Mouse (Mus musculus): ENCODE measurements around the gene Kantr. TPM values are rescaled to one million over a fixed set of nuclear protein-coding genes. Genes with fewer than 3 reads are reported as not detected.
"Not testable (repeated sequence)": the region's sequence is repeated elsewhere in the genome, so short reads cannot be mapped to it uniquely, and the experiment has no call there.

Gene Kantr
- polyA plus RNA-seq, 1 experiment from 2014 or later, result 12.0 TPM

DNA sequence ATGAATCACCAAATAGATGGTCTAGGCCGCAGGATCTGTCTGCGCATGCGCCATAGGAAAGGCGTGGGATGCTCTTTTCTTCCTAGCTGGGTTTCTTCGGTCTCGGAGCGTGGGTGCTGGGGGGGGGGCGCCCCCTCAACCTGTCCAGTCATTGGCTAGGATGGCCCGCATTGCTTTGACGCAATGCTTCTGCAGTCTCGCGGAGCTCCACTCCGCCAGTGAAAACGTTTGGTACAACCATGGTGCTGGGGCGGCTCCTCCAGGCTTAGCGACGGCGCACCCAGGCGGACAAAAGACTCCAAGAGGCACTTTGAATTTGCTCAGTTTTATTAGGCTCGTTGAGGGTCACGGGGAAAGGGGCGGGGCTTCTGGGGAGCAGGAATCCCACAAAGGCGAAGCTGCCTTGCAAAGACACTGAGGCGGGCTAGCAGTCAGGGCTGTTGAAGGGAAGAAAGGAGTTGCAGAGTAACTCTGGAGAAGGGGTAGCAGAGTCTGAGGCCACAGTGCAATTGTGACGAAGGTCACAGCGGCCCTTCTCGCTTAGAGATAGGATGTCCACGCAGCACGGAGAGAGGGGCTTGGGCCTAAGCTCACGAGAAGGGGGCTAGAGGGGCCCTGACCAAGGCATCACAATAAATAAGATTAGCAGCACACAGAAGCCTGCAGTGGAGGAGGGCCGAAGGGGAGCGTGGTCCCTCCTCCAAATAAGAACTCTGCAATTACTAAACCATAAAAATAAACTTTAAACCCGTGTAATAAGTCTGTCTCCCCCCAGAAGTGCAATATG is 9.4 kb upstream of the Kantr start:
- peaks cover 30% of the 10 kb centered on the region for H3K27me3 ChIP-seq
- peak overlapping the region; percentile 92 for H3K27ac ChIP-seq
- H3K4me2 ChIP-seq, result peak overlapping the region; percentile 52
- H3K9ac ChIP-seq, result peak overlapping the region; percentile 39
- H3K4me1 ChIP-seq, result peaks cover 6% of the 10 kb centered on the region; the same call in 1 of the 2 replicates
- H3K9me3 ChIP-seq, result no peaks in the 10 kb centered on the region
- 0 out of 2 replicates have a peak, but pooled peaks cover 6% of the 10 kb centered on the region for H3K36me3 ChIP-seq
- peak overlapping the region; percentile 22 for H3K4me3 ChIP-seq
- 10% methylated on average over 33 of the region's 33 CpGs for WGBS
- peak; percentile 100 for ATAC-seq (ENCODE audit: borderline replicate concordance, extremely low read depth, low FRiP score, low TSS enrichment)

DNA sequence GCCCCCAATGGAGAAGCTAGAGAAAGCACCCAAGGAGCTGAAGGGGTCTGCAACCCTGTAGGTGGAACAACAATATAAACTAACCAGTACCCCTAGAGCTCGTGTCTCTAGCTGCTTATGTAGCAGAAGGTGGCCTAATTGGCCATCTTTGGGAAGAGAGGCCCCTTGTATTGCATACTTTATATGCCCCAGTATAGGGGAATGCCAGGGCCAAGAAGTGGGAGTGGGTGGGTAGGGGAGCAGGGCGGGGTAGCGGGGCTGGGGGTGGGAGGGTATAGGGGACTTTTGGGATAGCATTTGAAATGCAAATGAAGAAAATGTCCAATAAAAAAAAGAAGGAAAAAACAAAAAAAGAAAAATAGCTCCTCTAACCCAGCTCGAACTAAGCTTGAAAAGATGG is 8.8 kb upstream of the Kantr start:
- Histone ChIP-seq H3K4me3 (peak overlapping the region; percentile 22), H3K27ac (peak overlapping the region; percentile 92; the same call in 1 of the 2 replicates), H3K27me3 (peaks cover 24% of the 10 kb centered on the region), H3K4me2 (peak overlapping the region; percentile 52)
- ATAC-seq (ENCODE audit: borderline replicate concordance, extremely low read depth, low FRiP score, low TSS enrichment), result peak; percentile 29; the same call in 1 of the 2 replicates
- H3K36me3 ChIP-seq, H3K9me3 ChIP-seq, H3K4me1 ChIP-seq, H3K9ac ChIP-seq: not testable (repeated sequence)
- WGBS, result 39% methylated on average over 4 of the region's 4 CpGs

DNA sequence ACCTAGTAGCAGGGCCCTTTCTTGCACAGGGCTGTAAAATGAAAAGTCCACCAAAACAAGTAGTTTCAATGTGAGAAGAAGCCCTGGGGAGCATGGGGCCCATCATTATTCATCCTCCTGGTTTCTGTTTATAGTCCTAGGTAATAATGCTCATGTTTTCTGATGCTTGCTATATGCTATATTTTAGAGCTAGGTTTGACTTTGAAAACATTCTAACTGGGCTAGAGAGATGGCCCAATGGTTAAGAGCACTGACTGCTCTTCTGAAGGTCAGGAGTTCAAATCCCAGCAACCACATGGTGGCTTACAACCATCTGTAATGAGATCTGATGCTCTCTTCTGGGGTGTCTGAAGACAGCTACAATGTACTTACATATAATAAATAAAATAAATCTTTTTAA is 2.1 kb upstream of the Kantr start:
- not testable (repeated sequence) for H3K4me2 ChIP-seq; H3K4me1 ChIP-seq; H3K4me3 ChIP-seq; H3K9me3 ChIP-seq; H3K36me3 ChIP-seq; H3K27ac ChIP-seq; ATAC-seq (ENCODE audit: borderline replicate concordance, extremely low read depth, low FRiP score, low TSS enrichment); H3K9ac ChIP-seq
- H3K27me3 ChIP-seq, result peaks cover 19% of the 10 kb centered on the region

DNA sequence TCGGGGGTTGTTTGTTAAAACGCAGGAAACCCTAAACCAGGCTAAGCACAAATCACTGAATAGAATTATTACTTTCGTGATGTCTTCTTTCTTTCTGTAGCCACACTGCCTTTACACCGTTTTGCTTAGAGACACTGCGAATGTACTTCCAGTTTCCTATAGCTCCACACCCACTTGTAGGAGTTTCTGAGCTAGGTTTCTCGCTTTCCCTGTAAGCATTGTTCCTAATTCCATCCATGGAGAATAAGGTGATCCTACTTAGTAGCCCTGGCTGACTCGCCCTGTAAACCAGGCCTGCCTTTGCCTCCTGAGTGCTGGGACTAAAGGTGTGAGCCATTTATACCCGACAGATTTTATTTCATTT is 376 bp upstream of the Kantr start:
- Histone ChIP-seq H3K27ac (no peak overlapping the region), H3K4me1 (no peaks in the 10 kb centered on the region), H3K9ac (no peak overlapping the region), H3K9me3 (no peaks in the 10 kb centered on the region), H3K27me3 (peaks cover 19% of the 10 kb centered on the region), H3K4me3 (peak overlapping the region; percentile 58), H3K4me2 (peak overlapping the region; percentile 64), H3K36me3 (no peaks in the 10 kb centered on the region)
- 0 out of 2 replicates have a peak, but pooled peaks have one; percentile 9 for ATAC-seq (ENCODE audit: borderline replicate concordance, extremely low read depth, low FRiP score, low TSS enrichment)
- WGBS, result 21% methylated on average over 8 of the region's 8 CpGs

DNA sequence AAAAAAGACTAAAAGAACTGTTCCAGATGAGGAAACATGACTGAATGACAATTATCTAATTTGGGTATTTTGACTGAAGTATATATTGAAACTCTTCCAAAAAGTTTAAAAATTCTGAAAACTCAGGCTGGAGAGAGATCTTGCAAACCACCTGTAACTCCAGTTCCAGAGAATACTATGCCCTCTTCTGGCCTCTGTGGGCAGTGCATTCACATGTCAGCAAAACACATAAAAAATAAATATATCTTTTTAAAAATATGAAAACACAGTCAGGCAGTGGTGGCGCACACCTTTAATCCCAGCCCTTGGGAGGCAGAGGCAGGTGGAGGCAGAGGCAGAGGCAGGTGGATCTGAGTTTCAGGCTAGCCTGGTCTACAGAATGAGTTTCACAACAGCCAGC is 3.7 kb downstream of the Kantr start:
- H3K27me3 ChIP-seq, result peaks cover 9% of the 10 kb centered on the region
- no peaks in the 10 kb centered on the region for H3K9me3 ChIP-seq
- H3K4me2 ChIP-seq, result no peak overlapping the region
- H3K4me3 ChIP-seq, result no peak overlapping the region
- ATAC-seq (ENCODE audit: borderline replicate concordance, extremely low read depth, low FRiP score, low TSS enrichment), result no peak
- WGBS, result 89% methylated on average over 1 of the region's 1 CpGs
- H3K4me1 ChIP-seq, result no peaks in the 10 kb centered on the region
- H3K9ac ChIP-seq, result no peak overlapping the region
- H3K36me3 ChIP-seq, result no peaks in the 10 kb centered on the region
- H3K27ac ChIP-seq, result no peak overlapping the region

DNA sequence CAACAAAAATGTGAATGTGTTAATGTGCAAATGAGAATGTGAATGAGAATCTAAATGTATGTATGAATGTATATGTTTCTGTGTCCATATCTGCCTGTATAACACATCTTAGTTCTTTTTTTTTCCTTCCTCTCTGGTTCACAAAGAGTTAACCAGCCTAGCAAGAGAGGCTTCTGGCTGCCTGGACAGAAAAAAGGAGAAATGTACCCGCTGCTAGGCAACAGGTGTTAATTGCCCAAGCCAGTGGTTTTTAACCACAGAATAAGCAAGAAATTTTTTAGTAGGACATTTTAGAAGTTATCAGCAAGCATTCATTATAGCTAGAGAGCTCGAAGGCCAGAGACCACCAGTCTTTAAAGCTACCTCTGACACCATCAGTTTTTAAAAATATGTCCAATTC is 4.5 kb downstream of the Kantr start:
- H3K4me1 ChIP-seq, result no peaks in the 10 kb centered on the region
- H3K36me3 ChIP-seq, result no peaks in the 10 kb centered on the region
- H3K4me2 ChIP-seq, result no peak overlapping the region
- H3K27ac ChIP-seq, result no peak overlapping the region
- H3K4me3 ChIP-seq, result no peak overlapping the region
- peaks cover 6% of the 10 kb centered on the region for H3K27me3 ChIP-seq
- no peak for ATAC-seq (ENCODE audit: borderline replicate concordance, extremely low read depth, low FRiP score, low TSS enrichment)
- H3K9ac ChIP-seq, result no peak overlapping the region
- H3K9me3 ChIP-seq, result no peaks in the 10 kb centered on the region
- WGBS, result 38% methylated on average over 2 of the region's 2 CpGs

DNA sequence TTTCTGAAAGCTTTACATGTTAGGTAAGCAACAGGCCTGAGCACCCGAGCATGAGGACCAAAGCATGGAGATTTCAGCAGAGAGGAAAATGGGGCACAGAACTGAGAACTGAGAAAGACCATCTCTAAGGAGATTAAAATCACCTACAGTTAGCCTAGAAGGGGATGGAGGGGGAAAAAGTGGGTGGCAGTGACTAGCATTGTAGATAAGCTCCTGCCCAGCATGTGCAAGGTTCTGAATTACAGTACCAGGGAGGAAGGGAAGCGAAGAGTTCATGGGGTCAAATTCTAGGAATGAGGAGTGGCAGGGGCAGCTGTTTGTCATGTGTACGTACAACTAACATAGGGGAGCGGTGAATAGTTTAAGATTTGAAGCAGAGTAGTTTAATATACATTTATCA is 6.8 kb downstream of the Kantr start:
- 70% methylated on average over 4 of the region's 4 CpGs for whole genome bisulfite sequencing
- Histone ChIP-seq H3K9ac (no peak overlapping the region), H3K4me3 (no peak overlapping the region), H3K36me3 (no peaks in the 10 kb centered on the region), H3K27me3 (no peaks in the 10 kb centered on the region; the same call in 1 of the 2 replicates), H3K4me2 (no peak overlapping the region), H3K27ac (no peak overlapping the region), H3K4me1 (no peaks in the 10 kb centered on the region), H3K9me3 (no peaks in the 10 kb centered on the region)
- ATAC-seq (ENCODE audit: borderline replicate concordance, extremely low read depth, low FRiP score, low TSS enrichment), result no peak

DNA sequence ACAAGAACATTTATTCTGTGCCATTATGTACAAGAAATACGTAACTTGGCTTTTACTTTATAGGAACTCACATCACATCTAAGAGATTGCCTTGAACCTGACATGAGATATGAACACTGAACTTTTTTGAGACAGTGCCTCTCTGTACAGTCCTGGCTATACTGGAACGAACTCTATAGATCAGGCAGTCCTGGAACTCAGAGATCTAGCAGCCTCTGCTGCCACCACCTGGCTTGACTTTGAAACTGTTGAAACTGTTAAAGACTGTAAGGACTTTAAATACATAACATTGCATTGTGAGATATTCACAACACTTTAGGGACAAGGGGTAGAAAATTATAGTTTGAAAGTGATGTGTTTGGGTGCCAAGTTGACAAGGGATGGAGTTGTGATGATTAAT is 19.4 kb downstream of the Kantr start:
- no peaks in the 10 kb centered on the region for H3K36me3 ChIP-seq
- no peak overlapping the region for H3K4me3 ChIP-seq
- H3K4me2 ChIP-seq, result no peak overlapping the region
- WGBS, result 61% methylated on average over 2 of the region's 2 CpGs
- no peaks in the 10 kb centered on the region for H3K4me1 ChIP-seq
- no peak overlapping the region for H3K27ac ChIP-seq
- no peak overlapping the region for H3K9ac ChIP-seq
- H3K27me3 ChIP-seq, result peaks cover 12% of the 10 kb centered on the region; the same call in 1 of the 2 replicates
- no peaks in the 10 kb centered on the region for H3K9me3 ChIP-seq
- ATAC-seq (ENCODE audit: borderline replicate concordance, extremely low read depth, low FRiP score, low TSS enrichment), result no peak

DNA sequence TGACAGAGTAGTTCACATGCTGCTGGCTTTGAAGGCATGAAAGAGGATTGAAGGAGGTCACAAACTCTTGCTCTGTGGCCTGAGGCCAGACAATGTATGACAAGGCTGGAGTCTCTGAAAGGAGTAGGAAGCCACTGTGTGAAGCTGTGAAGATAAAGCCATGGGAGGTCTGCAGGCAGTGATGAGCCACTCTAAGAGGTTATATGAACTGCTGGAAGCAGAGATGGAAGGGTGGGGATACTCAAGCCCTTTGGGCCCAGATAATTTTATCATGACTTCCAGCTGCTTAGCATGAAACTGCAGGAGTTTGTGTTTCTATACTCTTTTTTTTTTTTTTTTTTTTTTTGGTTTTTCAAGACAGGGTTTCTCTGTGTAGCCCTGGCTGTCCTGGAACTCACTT is 19.9 kb downstream of the Kantr start:
- no peak overlapping the region for H3K27ac ChIP-seq
- H3K4me2 ChIP-seq, result no peak overlapping the region
- no peaks in the 10 kb centered on the region for H3K4me1 ChIP-seq
- no peak for ATAC-seq (ENCODE audit: borderline replicate concordance, extremely low read depth, low FRiP score, low TSS enrichment)
- peaks cover 12% of the 10 kb centered on the region; the same call in 1 of the 2 replicates for H3K27me3 ChIP-seq
- no peak overlapping the region for H3K4me3 ChIP-seq
- no peak overlapping the region for H3K9ac ChIP-seq
- H3K36me3 ChIP-seq, result no peaks in the 10 kb centered on the region
- no peaks in the 10 kb centered on the region for H3K9me3 ChIP-seq

DNA sequence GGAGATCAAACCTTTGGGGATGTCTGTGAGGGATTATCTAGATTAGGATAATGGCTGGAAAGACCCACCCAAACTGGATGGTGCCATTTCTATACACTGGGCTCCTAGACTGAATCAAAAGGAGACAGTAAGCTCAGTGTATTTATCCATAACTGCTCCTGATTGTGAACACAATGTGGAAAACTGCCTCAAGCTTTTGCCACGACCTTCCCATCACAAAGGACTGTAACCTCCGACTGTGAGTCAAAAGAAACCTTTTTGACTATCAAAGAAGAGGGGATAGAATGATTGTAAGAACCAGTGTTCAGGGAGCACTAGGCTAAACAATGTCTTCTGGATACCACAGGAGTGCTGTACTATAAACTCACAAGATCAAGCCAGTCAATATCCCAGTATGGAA is 21.1 kb downstream of the Kantr start:
- no peak overlapping the region for H3K4me3 ChIP-seq
- H3K9ac ChIP-seq, result no peak overlapping the region
- no peaks in the 10 kb centered on the region for H3K4me1 ChIP-seq
- no peak for ATAC-seq (ENCODE audit: borderline replicate concordance, extremely low read depth, low FRiP score, low TSS enrichment)
- H3K27ac ChIP-seq, result no peak overlapping the region
- H3K36me3 ChIP-seq, result no peaks in the 10 kb centered on the region
- peaks cover 12% of the 10 kb centered on the region; the same call in 1 of the 2 replicates for H3K27me3 ChIP-seq
- WGBS, result 80% methylated on average over 2 of the region's 2 CpGs
- H3K4me2 ChIP-seq, result no peak overlapping the region
- no peaks in the 10 kb centered on the region for H3K9me3 ChIP-seq

DNA sequence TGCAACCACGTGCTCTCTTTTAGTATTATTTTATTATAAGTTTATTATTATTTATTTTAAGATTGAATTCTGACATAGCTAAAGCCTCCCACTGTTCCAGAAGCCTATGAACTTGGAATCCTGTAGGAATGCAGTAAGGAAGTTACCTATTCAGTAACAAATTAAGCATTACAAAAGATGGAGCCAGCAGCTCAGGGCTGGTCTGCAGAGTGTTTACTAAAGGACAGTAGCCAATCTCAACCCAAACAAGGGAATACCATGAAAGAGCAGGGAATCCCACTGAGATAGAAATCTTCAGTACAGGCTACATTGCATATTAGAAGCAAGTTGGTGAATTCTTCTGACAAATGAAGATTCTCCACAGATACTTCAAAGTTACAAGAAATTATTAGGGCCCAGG is 40.3 kb downstream of the Kantr start:
- ATAC-seq (ENCODE audit: borderline replicate concordance, extremely low read depth, low FRiP score, low TSS enrichment); H3K4me2 ChIP-seq; H3K9ac ChIP-seq; H3K4me1 ChIP-seq; H3K27ac ChIP-seq; H3K27me3 ChIP-seq; H3K4me3 ChIP-seq; H3K9me3 ChIP-seq; H3K36me3 ChIP-seq: not testable (repeated sequence)
- WGBS, result 59% methylated on average over 1 of the region's 1 CpGs

DNA sequence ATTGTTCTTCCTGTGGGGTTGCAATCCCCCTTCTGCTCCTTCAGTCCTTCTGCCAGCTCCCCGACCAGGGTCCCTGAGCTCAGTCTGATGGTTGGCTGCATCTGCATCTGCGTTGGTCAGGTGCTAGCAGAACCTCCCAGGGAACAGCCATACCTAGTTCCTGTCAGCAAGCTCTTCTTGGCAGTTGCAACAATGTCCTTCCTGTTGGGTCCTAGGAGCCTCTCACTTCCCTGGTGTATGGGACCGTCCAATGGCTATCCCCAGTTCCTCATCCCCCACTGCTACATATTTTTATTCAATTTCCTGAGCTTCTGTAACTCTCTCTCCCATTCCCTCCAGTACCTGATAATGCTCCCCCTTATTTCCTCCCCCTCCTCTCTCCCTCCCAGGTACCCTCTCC is 42.5 kb downstream of the Kantr start:
- ATAC-seq (ENCODE audit: borderline replicate concordance, extremely low read depth, low FRiP score, low TSS enrichment), result no peak
- WGBS, result 74% methylated on average over 3 of the region's 3 CpGs
- H3K9ac ChIP-seq, result no peak overlapping the region
- no peaks in the 10 kb centered on the region for H3K4me1 ChIP-seq
- H3K4me2 ChIP-seq, result no peak overlapping the region
- H3K4me3 ChIP-seq, result no peak overlapping the region
- H3K36me3 ChIP-seq, result no peaks in the 10 kb centered on the region
- H3K27ac ChIP-seq, result no peak overlapping the region
- no peaks in the 10 kb centered on the region for H3K27me3 ChIP-seq
- H3K9me3 ChIP-seq, result no peaks in the 10 kb centered on the region

Data from lung, embryonic 15.5 days (tissue).